Mouse (Mus musculus): ENCODE measurements at regions not wholly inside any gene's neighbourhood (a gene's known extent, or its start where the extent isn't known, plus 50 kb on each side); places are given as distances from the start of the nearest gene placed in this dataset.

DNA sequence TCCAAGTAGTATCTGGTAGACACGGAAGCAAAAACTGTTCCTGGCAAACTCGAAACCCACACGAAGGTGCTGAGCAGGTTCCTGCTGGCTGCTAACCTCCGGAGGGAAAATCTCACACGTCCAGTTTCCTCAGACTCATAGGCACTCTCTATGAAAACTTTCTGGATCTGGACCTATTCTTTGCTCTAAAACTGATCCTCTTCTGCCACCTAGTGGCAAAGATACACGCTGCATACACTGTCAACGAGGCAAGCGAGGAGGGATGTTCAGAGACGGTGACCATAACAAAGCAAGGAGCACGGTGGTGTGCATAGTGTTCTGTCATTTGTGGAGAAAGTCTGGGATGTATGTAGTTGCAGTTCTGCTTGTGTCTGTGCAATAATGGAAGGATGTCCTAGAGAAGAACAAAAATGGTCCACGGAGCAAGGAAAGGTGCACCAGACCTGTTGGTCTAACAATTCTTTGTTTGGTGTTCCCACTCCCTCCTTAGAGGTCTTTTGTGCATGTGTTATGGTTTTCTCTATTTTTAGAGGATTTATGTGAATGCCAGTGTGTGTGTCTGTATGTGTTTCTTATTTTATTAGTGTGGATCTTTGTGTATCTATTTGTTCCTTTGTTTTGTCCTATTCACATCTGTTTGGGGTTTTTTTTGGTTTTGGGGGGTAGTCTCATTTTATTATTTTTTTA lies 57.0 kb upstream of the Siglech start:
- ATAC-seq (ENCODE audit: poor library complexity, severe bottlenecking): peak; percentile 82
